Mouse (Mus musculus) heart, postnatal 4 days (tissue): ENCODE results near the gene Pou2f1. TPM values are rescaled to one million over a fixed set of nuclear protein-coding genes. Genes with fewer than 3 reads are reported as not detected.

Experiments
- DNase-seq: peaks from one replicate; pipeline ENCODE4 v3.0.0; 2021
- total RNA-seq, 2 experiments: library from RNA; stranded (reverse); gene quantifications; 2 replicates each; pipeline ENCODE4 v1.2.3; 2021

Gene Pou2f1
- total RNA-seq, 2 experiments from 2014 or later: 15.0 to 18.4 TPM

GRCm38 (mm10) chr1:165958159-165958558 lies 44.3 kb downstream of the Pou2f1 start:
- no peak for DNase-seq

GRCm38 (mm10) chr1:165948214-165948813 lies 54.2 kb downstream of the Pou2f1 start:
- DNase-seq: no peak

GRCm38 (mm10) chr1:165943270-165943669 lies 59.2 kb downstream of the Pou2f1 start:
- no peak for DNase-seq

GRCm38 (mm10) chr1:165935466-165935818 lies 67.0 kb downstream of the Pou2f1 start:
- DNase-seq: no peak

GRCm38 (mm10) chr1:165934648-165935465 lies 67.6 kb downstream of the Pou2f1 start:
- DNase-seq: no peak

GRCm38 (mm10) chr1:165933915-165934647 lies 68.4 kb downstream of the Pou2f1 start:
- DNase-seq: no peak

GRCm38 (mm10) chr1:165932842-165933241 lies 69.6 kb downstream of the Pou2f1 start:
- DNase-seq: no peak

GRCm38 (mm10) chr1:165930510-165930909 lies 72.0 kb downstream of the Pou2f1 start:
- DNase-seq: no peak

GRCm38 (mm10) chr1:165927507-165928279 lies 74.8 kb downstream of the Pou2f1 start:
- DNase-seq: no peak

- no peak for DNase-seq
Measured at GRCm38 (mm10) chr1:165925207-165925606, 77.3 kb downstream of the Pou2f1 start.

- no peak for DNase-seq
Measured at GRCm38 (mm10) chr1:165922488-165922887, 80.0 kb downstream of the Pou2f1 start.

GRCm38 (mm10) chr1:165921026-165921425 lies 81.5 kb downstream of the Pou2f1 start:
- DNase-seq: no peak

- no peak for DNase-seq
Measured at GRCm38 (mm10) chr1:165914416-165914801, 88.1 kb downstream of the Pou2f1 start.

GRCm38 (mm10) chr1:165913720-165914415 lies 88.6 kb downstream of the Pou2f1 start:
- no peak for DNase-seq

GRCm38 (mm10) chr1:165909471-165909870 lies 93.0 kb downstream of the Pou2f1 start:
- no peak for DNase-seq

- no peak for DNase-seq
Measured at GRCm38 (mm10) chr1:165908806-165909205, 93.7 kb downstream of the Pou2f1 start.

- DNase-seq: no peak
Measured at GRCm38 (mm10) chr1:165908153-165908552, 94.3 kb downstream of the Pou2f1 start.

GRCm38 (mm10) chr1:165903596-165903995 lies 98.9 kb downstream of the Pou2f1 start:
- no peak for DNase-seq

- no peak for DNase-seq
Measured at GRCm38 (mm10) chr1:165891686-165892085, 110.8 kb downstream of the Pou2f1 start.

GRCm38 (mm10) chr1:165882146-165882900 lies 120.2 kb downstream of the Pou2f1 start:
- DNase-seq: no peak

GRCm38 (mm10) chr1:165878751-165879150 lies 123.7 kb downstream of the Pou2f1 start:
- no peak for DNase-seq
